Mouse (Mus musculus): ENCODE measurements at regions not wholly inside any gene's neighbourhood (a gene's known extent, or its start where the extent isn't known, plus 50 kb on each side); places are given as distances from the start of the nearest gene placed in this dataset.

GRCm38 (mm10) chr9:41321521-41321920 lies 160.0 kb upstream of the Ubash3b start:
- DNase-seq (ENCODE audit: low spot score), result no peak

- no peak for DNase-seq (ENCODE audit: low spot score)
Observed at GRCm38 (mm10) chr9:41319066-41319465, 157.6 kb upstream of the Ubash3b start.

GRCm38 (mm10) chr9:41306229-41306628 lies 144.7 kb upstream of the Ubash3b start:
- DNase-seq (ENCODE audit: low spot score), result no peak

GRCm38 (mm10) chr9:41303494-41303828 lies 142.0 kb upstream of the Ubash3b start:
- DNase-seq (ENCODE audit: low spot score), result no peak

DNA sequence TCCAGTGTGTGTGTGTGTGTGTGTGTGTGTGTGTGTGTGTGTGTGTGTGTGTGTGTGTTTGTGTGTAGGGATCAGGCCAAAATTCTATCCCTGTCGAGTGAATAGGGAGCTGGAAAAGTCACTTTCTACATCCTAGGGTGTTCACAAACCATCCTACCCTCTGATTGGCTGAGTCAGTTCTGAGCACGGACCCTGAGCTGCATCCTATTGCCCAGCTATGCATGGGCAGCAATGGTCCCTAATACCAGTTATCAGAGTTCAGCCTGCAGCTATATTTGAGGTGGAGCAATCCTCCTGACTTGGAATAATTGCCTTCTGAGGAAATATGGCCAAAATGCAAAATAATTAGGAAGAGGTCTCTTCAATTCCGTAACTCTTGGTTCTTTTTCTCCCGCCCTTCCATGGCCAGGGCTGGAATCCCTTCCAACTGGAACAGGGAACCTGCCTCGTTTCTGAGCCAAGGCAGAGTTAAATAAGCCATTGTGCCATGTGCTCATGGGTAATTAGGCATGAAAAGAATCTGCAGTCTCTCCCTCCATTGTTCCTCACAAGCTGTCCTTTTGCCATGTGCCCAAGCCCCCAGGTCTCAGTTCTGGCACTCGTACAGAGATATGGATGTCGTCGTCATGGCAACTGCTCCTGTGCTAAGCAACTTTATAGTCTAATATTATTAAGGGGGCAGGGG lies 141.5 kb upstream of the Ubash3b start:
- DNase-seq (ENCODE audit: low spot score), result no peak

GRCm38 (mm10) chr9:41286145-41286468 lies 124.6 kb upstream of the Ubash3b start:
- no peak for DNase-seq (ENCODE audit: low spot score)

- no peak for DNase-seq (ENCODE audit: low spot score)
Observed at GRCm38 (mm10) chr9:41285266-41286144, 124.0 kb upstream of the Ubash3b start.

- no peak for DNase-seq (ENCODE audit: low spot score)
Observed at GRCm38 (mm10) chr9:41277726-41278125, 116.2 kb upstream of the Ubash3b start.

DNA sequence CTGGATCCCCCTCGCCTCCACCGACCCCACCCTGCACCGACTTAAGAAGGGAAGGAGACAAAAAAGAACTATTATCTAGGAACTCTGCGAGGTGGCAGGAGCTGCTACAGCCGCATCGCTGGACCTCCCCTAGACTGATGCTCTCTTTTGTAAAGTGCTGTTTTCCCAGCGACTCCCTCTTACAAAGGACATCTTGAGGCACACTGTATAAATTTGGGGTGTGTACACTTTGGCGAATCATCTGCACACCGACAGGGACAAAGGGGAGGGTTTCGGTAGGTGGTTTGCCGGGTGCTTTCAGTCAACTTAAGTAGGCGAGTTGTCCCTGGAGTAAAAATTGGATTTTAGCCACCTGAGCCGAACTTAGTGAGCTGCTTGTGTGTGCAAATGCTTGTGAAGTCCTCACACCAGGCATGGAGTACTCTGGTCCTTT lies 112.4 kb upstream of the Ubash3b start:
- DNase-seq (ENCODE audit: low spot score), result no peak

DNA sequence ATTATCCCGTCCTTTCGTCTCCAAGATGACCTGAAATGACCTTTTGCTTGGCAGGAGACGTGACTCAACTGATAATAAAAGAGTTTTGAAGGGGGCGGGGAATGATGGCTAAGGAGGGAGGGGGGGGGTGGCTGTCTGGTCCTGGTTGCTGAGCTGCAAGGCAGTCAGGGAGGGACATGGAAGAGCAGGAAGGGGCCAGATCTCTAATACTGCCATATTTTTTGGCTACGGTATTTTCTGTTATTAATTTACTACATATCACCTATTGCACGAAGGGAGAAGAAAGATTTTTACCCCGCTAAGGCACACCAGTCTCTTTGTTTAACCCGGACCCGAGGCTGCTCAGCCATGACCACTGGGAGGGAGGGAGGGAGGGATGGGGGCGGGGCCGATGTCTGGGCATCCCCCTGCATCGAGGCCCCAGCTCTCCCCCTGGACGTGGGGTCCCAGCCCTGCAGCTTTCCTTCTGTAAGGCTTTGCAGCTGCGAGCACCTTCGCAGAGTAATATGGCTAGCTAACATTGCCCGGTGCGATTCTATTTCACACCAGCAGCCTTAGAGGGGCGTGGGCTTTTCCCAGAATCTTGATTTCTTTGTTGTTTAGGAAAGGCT lies 111.8 kb upstream of the Ubash3b start:
- no peak for DNase-seq (ENCODE audit: low spot score)

DNA sequence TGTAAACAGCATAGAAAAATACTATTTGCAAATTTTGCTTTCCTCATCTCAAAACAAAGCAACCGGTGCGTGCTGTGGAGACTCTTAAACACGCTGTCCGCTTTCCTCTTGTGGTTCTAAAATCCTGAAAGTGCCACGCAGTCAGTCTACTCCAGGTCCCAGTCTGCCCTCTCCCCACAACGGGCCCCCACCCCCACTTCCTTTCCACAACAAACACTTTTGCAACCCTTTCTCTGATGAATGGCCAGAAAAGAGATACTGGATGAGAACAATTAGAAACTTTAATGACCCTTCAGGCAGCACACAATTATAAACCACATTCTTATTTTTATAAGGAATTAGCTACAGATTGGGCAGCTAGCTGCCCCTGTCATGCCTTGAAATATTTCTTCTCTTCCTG lies 111.1 kb upstream of the Ubash3b start:
- DNase-seq (ENCODE audit: low spot score), result no peak

- DNase-seq (ENCODE audit: low spot score), result no peak
Observed at GRCm38 (mm10) chr9:41268112-41268511, 106.6 kb upstream of the Ubash3b start.

DNA sequence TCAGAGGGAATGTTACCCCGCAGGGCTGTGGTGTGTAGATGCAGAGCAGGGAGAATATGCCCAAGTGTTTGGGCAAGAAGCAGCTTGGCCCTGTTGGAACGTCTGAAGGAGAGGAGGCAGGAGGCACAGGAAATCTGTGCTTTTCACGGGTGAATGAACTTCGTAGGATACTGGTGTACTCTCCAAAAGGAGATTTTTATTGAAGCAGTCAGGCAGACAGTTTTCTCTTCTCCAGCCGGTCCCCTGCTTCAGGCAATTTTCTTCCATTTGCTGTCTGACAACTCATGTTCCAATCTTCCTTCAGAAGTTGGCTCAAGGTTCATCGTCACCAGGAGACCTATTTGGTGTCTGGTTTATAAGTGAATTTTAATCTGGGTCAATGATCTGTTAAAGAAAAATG lies 103.0 kb upstream of the Ubash3b start:
- no peak for DNase-seq (ENCODE audit: low spot score)

DNA sequence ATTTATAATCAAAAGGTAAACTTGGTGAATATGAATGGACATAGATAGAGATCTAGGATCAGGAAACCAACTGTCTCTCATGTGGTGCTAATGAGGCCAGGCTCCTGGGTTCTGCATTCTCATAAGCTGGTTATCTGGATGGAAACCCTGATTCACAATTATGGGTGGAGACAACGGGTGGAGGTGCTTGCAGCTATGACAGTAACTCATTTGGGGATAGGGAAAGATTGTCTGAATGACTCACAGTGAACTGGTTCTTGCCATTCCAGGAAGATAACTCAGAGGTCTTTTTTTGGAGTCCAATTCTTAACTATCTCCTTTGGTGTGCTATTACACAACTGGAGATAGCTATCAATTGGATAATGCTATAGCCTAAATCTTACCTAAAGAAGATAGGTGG lies 95.7 kb upstream of the Ubash3b start:
- no peak for DNase-seq (ENCODE audit: low spot score)

GRCm38 (mm10) chr9:41242372-41242771 lies 80.9 kb upstream of the Ubash3b start:
- no peak for DNase-seq (ENCODE audit: low spot score)

DNA sequence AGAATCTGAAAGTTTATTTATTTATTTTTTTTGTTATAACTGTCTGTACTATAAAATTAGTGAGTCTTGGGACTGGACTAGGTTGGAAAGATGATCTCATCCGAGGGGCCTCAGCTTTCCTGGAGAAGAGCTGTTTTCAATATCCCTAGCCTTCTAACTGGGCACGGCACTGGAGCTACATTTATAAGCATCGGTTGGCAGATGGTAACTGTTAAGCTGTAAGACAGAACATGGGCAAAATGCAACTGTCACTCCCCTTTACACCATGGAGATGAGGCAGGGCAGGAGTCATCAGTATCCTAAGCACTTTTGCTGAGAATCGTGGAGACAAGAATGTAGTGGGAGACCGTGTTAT lies 77.6 kb upstream of the Ubash3b start:
- no peak for DNase-seq (ENCODE audit: low spot score)

DNA sequence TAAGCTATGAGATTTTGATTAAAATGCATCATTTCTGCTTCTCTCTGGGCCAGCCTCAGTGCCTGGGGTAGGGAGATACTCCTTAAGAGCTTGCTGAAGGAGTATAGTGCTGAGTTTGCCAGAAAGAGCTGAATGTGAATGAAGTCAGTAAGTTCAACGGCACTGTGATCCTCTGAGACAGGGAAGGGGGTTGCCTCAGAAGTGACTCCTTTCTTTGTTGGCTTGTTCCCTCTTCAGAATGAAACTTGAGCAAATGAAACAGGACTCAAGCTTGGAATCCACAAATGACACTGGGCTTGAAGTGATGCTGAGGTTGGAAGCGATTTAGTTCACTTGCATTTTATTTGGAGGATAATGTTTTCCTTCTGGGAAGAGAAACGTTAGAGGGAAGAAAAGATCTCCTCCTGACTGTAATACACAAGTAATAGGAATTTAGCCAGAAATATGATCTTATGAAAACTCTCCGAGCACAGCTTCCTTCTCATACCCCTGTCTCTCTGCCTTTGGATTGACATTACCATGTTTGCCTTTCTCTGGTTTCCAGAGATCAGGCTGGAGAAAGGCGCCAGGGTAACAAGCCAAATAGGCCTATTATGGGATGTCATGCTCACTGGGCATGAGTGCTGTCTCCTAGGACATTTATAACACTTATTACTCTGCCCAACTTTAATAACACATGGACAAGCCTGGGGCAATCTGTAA lies 77.0 kb upstream of the Ubash3b start:
- DNase-seq (ENCODE audit: low spot score), result no peak

DNA sequence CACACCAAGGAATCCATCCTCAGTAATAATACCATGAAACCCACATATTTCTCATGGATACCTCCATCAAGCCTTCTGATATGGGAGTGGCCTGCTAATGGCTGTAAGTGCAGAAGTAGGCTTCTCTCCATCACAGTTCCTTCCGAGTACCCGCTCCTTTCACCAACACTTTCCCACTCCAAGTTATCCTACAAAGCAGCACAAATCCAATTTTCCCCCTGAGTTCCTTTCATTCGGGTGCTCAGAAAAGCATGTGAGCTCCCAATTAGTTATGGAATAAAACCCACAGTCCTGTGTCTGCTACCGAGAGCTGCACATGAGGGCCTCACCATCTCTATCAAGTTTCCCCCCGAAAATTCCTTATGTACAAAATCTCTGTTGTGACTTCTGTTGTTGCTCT lies 75.8 kb upstream of the Ubash3b start:
- DNase-seq (ENCODE audit: low spot score), result no peak

- DNase-seq (ENCODE audit: low spot score), result no peak
Observed at GRCm38 (mm10) chr9:41229225-41229582, 67.7 kb upstream of the Ubash3b start.

GRCm38 (mm10) chr9:41228425-41229224 lies 67.1 kb upstream of the Ubash3b start:
- DNase-seq (ENCODE audit: low spot score), result peak; percentile 72

DNA sequence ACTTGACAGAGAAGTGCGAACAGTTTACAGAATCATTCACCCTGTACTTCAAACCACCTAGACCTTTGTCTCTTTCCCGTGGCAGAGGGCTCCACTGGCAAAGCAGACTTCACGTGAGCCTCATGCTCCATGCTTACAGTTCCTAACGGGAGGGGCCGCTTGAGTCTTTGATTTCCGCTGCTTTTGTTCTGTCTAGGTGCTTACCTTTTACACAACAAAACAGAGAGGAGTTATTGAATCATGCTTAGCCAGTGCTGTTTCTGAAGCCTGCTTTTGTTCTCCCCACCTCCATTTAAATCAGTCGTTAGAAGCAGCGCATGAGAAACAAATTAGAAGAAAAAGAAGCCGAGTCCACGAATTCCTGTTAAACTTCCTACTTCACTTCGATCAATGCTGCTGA lies 61.9 kb upstream of the Ubash3b start:
- DNase-seq (ENCODE audit: low spot score), result no peak

Data from ovary, adult 18-20 months (tissue).